Mouse (Mus musculus) heart, postnatal 0 days (tissue): Measurements from ENCODE around the gene Pcsk5. TPM values are rescaled to one million over a fixed set of nuclear protein-coding genes. Genes with fewer than 3 reads are reported as not detected.

Experiments used
- ATAC-seq: fragments of 200-750 bp; cut with Nextera tagmentation; 2 replicates; pipeline ENCODE4 v1.8.0; 2017; ENCODE audit warnings: low read depth, moderate number of reproducible peaks, moderate library complexity; ENCODE audit not compliant: insufficient read depth
- DNase-seq: peaks from one replicate; pipeline ENCODE4 v3.0.0-alpha.2; 2016; ENCODE audit warnings: low spot score
- H3K27ac ChIP-seq: fragments of 300-500 bp; sonication (generic); 2 replicates; pipeline ENCODE4 v1.5.1; 2014; ENCODE audit warnings: low read depth, mild to moderate bottlenecking
- H3K27me3 ChIP-seq: fragments of 300-500 bp; sonication (generic); 2 replicates; pipeline ENCODE4 v1.6.1; 2014; ENCODE audit warnings: low read length, mixed read lengths; ENCODE audit not compliant: control insufficient read depth, insufficient read depth
- H3K36me3 ChIP-seq: fragments of 300-500 bp; sonication (generic); replicated peaks from 2 replicates; pipeline ENCODE4 v1.6.1; 2014; ENCODE audit warnings: low read length, mixed read lengths; ENCODE audit not compliant: control insufficient read depth, insufficient read depth
- H3K4me1 ChIP-seq: fragments of 300-500 bp; sonication (generic); 2 replicates; pipeline ENCODE4 v1.6.1; 2014; ENCODE audit warnings: antibody characterized with exemption; ENCODE audit not compliant: control insufficient read depth, insufficient read depth
- H3K4me2 ChIP-seq: fragments of 300-500 bp; sonication (generic); 2 replicates; pipeline ENCODE4 v1.6.1; 2014; ENCODE audit warnings: low read depth, mild to moderate bottlenecking, low read length, moderate library complexity
- H3K4me3 ChIP-seq: fragments of 300-500 bp; sonication (generic); 2 replicates; pipeline ENCODE4 v1.5.1; 2014; ENCODE audit warnings: low read depth, low read length
- H3K9ac ChIP-seq: fragments of 300-500 bp; sonication (generic); replicated peaks from 2 replicates; pipeline ENCODE4 v1.6.1; 2014; ENCODE audit warnings: low read depth, low read length, mixed read lengths
- H3K9me3 ChIP-seq: fragments of 300-500 bp; sonication (generic); replicated peaks from 2 replicates; pipeline ENCODE4 v1.6.1; 2016; ENCODE audit warnings: low read length; ENCODE audit not compliant: control insufficient read depth
- CTCF ChIP-seq: IDR thresholded peaks from 2 replicates; pipeline ENCODE4 v1.5.1; 2016; ENCODE audit warnings: antibody characterized with exemption, control low read depth, low read depth
- EP300 ChIP-seq: IDR thresholded peaks from 2 replicates; pipeline ENCODE4 v1.6.1; 2016; ENCODE audit warnings: antibody characterized with exemption, low read depth
- WGBS: fragments of 180-500 bp; shearing (Covaris S2); extraction: QIAGEN DNeasy Blood & Tissue Kit; methylation state at CpG from one replicate; pipeline ENCODE4 v1.1.7; 2014; 5-methylcytosine and 5-hydroxymethylcytosine counted together
- polyA plus RNA-seq: library from polyadenylated mRNA; unstranded; fragments of >200 nt; fragmentation: Nextera tagmentation; extraction: Ambion mirVana; gene quantifications from 2 replicates; pipeline ENCODE4 v1.2.1, GENCODE M21; 2015
- total RNA-seq: library from RNA; depleted of rRNA; stranded (reverse); fragments of >200 nt; gene quantifications from 2 replicates; pipeline ENCODE4 v1.2.3, GENCODE M21; 2014; ENCODE audit warnings: low replicate concordance

The Pcsk5 gene
- total and polyA plus RNA-seq, 2 experiments from 2014 or later, result 4.8 to 7.9 TPM

GRCm38 (mm10) chr19:17774061-17774460 lies 63.4 kb downstream of the Pcsk5 start:
- TF ChIP-seq CTCF, result no peak
- no peak for TF ChIP-seq EP300
- Histone ChIP-seq H3K27ac (no peak overlapping the region), H3K36me3 (no peaks in the 10 kb centered on the region), H3K9me3 (no peaks in the 10 kb centered on the region), H3K27me3 (no peaks in the 10 kb centered on the region), H3K9ac (no peak overlapping the region), H3K4me3 (no peak overlapping the region), H3K4me1 (no peaks in the 10 kb centered on the region), H3K4me2 (no peak overlapping the region)
- ATAC-seq (no peak), DNase-seq (no peak)
- 54% methylated on average over 1 of the region's 1 CpGs for WGBS

GRCm38 (mm10) chr19:17769610-17770399 lies 67.6 kb downstream of the Pcsk5 start:
- no peak overlapping the region for H3K27ac ChIP-seq
- H3K4me2 ChIP-seq, result no peak overlapping the region
- no peaks in the 10 kb centered on the region for H3K4me1 ChIP-seq
- no peak for ATAC-seq
- no peak for DNase-seq
- H3K27me3 ChIP-seq, result no peaks in the 10 kb centered on the region
- no peaks in the 10 kb centered on the region for H3K9me3 ChIP-seq
- WGBS, result 74% methylated on average over 5 of the region's 5 CpGs
- no peaks in the 10 kb centered on the region for H3K36me3 ChIP-seq
- H3K9ac ChIP-seq, result no peak overlapping the region
- no peak overlapping the region for H3K4me3 ChIP-seq
- TF ChIP-seq CTCF (peak; percentile 45), EP300 (no peak)

GRCm38 (mm10) chr19:17765001-17765400 lies 72.4 kb downstream of the Pcsk5 start:
- Histone ChIP-seq H3K9ac (no peak overlapping the region), H3K4me2 (no peak overlapping the region), H3K4me1 (no peaks in the 10 kb centered on the region), H3K27ac (no peak overlapping the region), H3K27me3 (no peaks in the 10 kb centered on the region), H3K36me3 (no peaks in the 10 kb centered on the region), H3K9me3 (no peaks in the 10 kb centered on the region), H3K4me3 (no peak overlapping the region)
- TF ChIP-seq EP300 (no peak), CTCF (no peak)
- WGBS, result 85% methylated on average over 2 of the region's 2 CpGs
- no peak for DNase-seq
- no peak for ATAC-seq

- no peak for ATAC-seq
Measured at GRCm38 (mm10) chr19:17762740-17763139, 74.7 kb downstream of the Pcsk5 start.

GRCm38 (mm10) chr19:17761678-17762077 lies 75.8 kb downstream of the Pcsk5 start:
- no peak overlapping the region for H3K9ac ChIP-seq
- TF ChIP-seq EP300, result no peak
- TF ChIP-seq CTCF, result no peak
- H3K4me3 ChIP-seq, result no peak overlapping the region
- H3K27me3 ChIP-seq, result no peaks in the 10 kb centered on the region
- H3K4me2 ChIP-seq, result no peak overlapping the region
- WGBS, result 90% methylated on average over 5 of the region's 5 CpGs
- no peak overlapping the region for H3K27ac ChIP-seq
- no peaks in the 10 kb centered on the region for H3K9me3 ChIP-seq
- no peaks in the 10 kb centered on the region for H3K4me1 ChIP-seq
- ATAC-seq (no peak), DNase-seq (no peak)
- H3K36me3 ChIP-seq, result no peaks in the 10 kb centered on the region

More at GRCm38 (mm10) chr19:17762740-17763139, 74.7 kb downstream of the Pcsk5 start:
- Histone ChIP-seq H3K27me3 (no peaks in the 10 kb centered on the region), H3K9ac (no peak overlapping the region), H3K4me2 (no peak overlapping the region), H3K27ac (no peak overlapping the region), H3K9me3 (no peaks in the 10 kb centered on the region), H3K36me3 (no peaks in the 10 kb centered on the region), H3K4me3 (no peak overlapping the region), H3K4me1 (no peaks in the 10 kb centered on the region)
- TF ChIP-seq EP300 (no peak), CTCF (no peak)
- no peak for DNase-seq

GRCm38 (mm10) chr19:17752841-17753240 lies 84.6 kb downstream of the Pcsk5 start:
- H3K9me3 ChIP-seq, result no peaks in the 10 kb centered on the region
- no peak overlapping the region for H3K9ac ChIP-seq
- H3K36me3 ChIP-seq, result no peaks in the 10 kb centered on the region; the same call in none of the 2 replicates
- H3K27me3 ChIP-seq, result no peaks in the 10 kb centered on the region
- H3K27ac ChIP-seq, result no peak overlapping the region
- H3K4me1 ChIP-seq, result no peaks in the 10 kb centered on the region
- H3K4me3 ChIP-seq, result no peak overlapping the region
- DNase-seq (no peak), ATAC-seq (no peak)
- WGBS, result 49% methylated on average over 3 of the region's 3 CpGs
- no peak for TF ChIP-seq CTCF
- no peak for TF ChIP-seq EP300
- no peak overlapping the region for H3K4me2 ChIP-seq
